Comparison of ENCODE assay signal across 17 mouse cellular contexts in the genomic region with DNA sequence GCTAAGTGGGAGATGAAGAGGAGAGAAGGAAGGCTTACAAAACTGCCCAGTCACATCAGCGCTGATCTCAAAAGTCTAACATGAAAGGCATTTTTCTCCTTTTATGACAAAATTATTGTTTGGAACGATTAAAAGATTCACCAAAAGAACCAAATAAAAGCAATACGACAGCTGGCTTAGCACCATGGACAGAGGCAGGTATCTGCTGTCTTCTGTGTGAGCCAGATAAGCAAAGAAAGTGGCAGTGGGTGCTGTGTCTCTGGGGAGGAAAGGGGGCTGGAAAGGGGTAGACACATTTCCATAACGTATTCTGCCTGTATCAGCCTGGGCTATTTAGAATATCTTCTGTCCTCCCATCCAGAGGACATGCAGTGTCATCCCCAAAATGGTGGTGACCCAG. TPM values are rescaled to one million over a fixed set of nuclear protein-coding genes. Genes with fewer than 3 reads are reported as not detected.
DNase-seq lines count a peak whose midpoint lies in the region.
"Had no signal": no experiment of that assay in that cellular context is flagged by ENCODE, and none has a peak within 500 bp of the region (broad histone marks: within the 10 kb centered on the region; RNA-seq: fewer than 3 reads in every experiment).

No protein-coding gene starts in this region.

- DNase-seq in embryo, embryonic 10 days (ENCODE audit: low spot score), result peak; percentile 39
- no peak for DNase-seq in embryo, embryonic 9.5 days (ENCODE audit: extremely low spot score)
- peak; percentile 59 to 62 for DNase-seq in kidney, postnatal 4 days
- no peak for DNase-seq in kidney, postnatal 25 days
- DNase-seq in A20 (ENCODE audit: low read depth, low spot score), result peak; percentile 4
- peak; percentile 27 for DNase-seq in embryo, embryonic 10.5 days (ENCODE audit: low spot score)
- DNase-seq in layer of hippocampus, postnatal 14 days (ENCODE audit: low spot score in 2 of 2), result no peak
- no peak for DNase-seq in gastrocnemius, postnatal 25 days
- DNase-seq: cerebellum, postnatal 10 days; kidney, adult 11 months; left cerebral cortex, postnatal 4 days; thymus, postnatal 14 days had no signal

RNA-seq across cellular contexts. Expression of gene 4933402J07Rik, which starts 32.5 kb away (rescaled TPM):
- total RNA-seq in layer of hippocampus, postnatal 14 days (2021), result not detected
- total RNA-seq in gastrocnemius, postnatal 25 days (2021), result not detected
- total RNA-seq: adrenal gland, postnatal 4 days; gastrocnemius, adult 8-10 months; layer of hippocampus, adult 18-20 months; left cerebral cortex, postnatal 4 days; megakaryocyte progenitor cell, adult 5-6 weeks; neutrophil, adult 5-6 weeks had no signal

RNA-seq across cellular contexts. Expression of gene Cbln1, which starts 58.8 kb away (rescaled TPM):
- 1 to 10 TPM; 5.9 to 7.0 TPM for total RNA-seq in layer of hippocampus, postnatal 14 days (2021)
- total RNA-seq in gastrocnemius, postnatal 25 days (2021), result under 1 TPM in 1 of 2 experiments, not detected in 1; 0.16 TPM
- total RNA-seq: gastrocnemius, adult 8-10 months; megakaryocyte progenitor cell, adult 5-6 weeks; neutrophil, adult 5-6 weeks had no signal

Comparison
In these comparisons a context has a peak if more than half of its experiments do, and no peak if none do; other contexts are left out.
1. DNase-seq: peak in embryo, embryonic 10 days (single experiment), kidney, postnatal 4 days (2 of 2), A20 (single experiment) and embryo, embryonic 10.5 days (single experiment); none in embryo, embryonic 9.5 days (single experiment), kidney, postnatal 25 days (0 of 2), layer of hippocampus, postnatal 14 days (0 of 2) and gastrocnemius, postnatal 25 days (single experiment).
2. RNA of gene Cbln1, which starts 58.8 kb away (total RNA-seq): 5.9 to 7.0 TPM in layer of hippocampus, postnatal 14 days; 0.16 TPM in gastrocnemius, postnatal 25 days; every median in the first group is over 4 times any median in the second.